Mouse (Mus musculus): ENCODE data around the gene Prdm16. TPM values are rescaled to one million over a fixed set of nuclear protein-coding genes. Genes with fewer than 3 reads are reported as not detected.

Gene Prdm16
- polyA plus RNA-seq, 1 experiment from 2014 or later: 20.8 TPM

DNA sequence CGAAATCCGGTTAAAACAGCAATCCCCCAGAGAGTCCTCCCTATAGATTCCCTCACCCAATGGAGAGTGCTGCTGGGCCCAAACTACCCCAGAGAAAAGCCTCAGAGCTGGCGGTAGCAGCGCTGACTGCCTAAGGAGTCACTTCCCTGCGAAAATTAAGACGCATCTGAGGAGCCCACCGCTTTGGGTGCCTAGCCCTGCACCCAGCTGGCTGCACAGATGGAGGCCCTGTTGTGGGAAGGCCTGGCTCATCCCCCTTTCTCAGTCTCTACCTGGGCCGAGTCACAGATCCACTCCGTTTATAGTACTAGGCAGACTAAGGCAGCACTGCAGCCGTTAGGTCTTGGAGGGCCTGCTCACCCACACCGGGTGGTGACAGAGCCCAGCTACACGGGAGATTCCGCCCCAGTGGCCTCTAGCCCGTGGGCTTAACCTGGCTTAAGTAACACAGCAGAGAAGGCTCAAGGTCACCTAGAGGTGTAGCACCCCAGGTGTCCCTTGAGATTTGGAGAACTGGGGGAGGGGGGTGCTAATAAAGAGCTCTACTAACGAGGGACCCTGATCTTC is 1.7 kb upstream of the Prdm16 start:
- peaks cover 16% of the 10 kb centered on the region; the same call in 1 of the 2 replicates for H3K4me1 ChIP-seq
- no peaks in the 10 kb centered on the region for H3K9me3 ChIP-seq
- WGBS: 11% methylated on average over 15 of the region's 15 CpGs
- H3K36me3 ChIP-seq: no peaks in the 10 kb centered on the region
- no peak for ATAC-seq (ENCODE audit: insufficient read depth, low FRiP score, low read depth)
- peaks cover 86% of the 10 kb centered on the region for H3K27me3 ChIP-seq (replicated peaks)
- H3K4me3 ChIP-seq (replicated peaks): peak overlapping the region; percentile 60
- peak overlapping the region; percentile 92; the same call in 1 of the 2 replicates for H3K27ac ChIP-seq
- H3K4me2 ChIP-seq: peak overlapping the region; percentile 91
- no peak overlapping the region for H3K9ac ChIP-seq

DNA sequence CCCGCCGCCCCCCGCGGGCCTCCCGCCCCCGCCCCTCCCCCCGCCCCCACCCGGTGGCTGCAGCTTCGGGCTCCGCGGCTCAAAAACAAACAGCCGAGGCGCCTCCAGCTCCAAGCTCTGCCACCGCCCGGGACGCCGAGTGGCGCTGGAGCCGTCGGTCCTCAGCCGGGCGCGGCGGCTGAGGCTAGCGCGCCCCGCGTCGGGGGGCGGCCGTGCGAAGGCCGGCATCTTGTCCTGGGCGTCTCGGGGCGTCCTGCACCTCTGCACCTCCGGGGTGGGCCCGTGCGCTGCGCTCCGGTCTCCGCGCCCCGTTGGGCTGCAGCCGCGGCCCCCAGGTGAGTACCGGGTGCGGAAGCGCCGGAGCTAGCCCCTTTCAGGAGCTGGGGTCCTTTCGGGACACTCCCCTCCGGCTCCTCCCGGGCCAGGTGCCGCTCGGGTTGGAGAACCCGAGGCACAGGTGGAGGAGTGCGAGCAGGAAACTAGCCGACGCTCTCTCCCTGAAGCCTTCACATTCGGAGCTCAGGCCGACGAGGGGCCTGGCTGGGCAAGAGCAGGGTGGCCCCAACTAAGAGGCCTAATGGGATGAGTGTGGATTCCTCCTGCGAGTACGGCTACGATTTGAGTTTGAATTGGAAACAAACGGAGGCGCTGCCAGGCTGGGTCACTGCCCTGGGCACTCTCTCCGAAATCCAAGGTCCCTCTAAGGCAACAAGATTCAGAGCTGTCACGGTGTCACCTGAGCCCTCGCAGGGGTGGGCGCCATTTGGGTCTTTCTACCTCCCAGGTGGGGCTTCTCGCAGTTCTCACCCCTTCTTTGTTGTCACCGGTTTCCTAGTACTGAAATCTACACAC is 1.0 kb upstream of the Prdm16 start:
- ATAC-seq (ENCODE audit: insufficient read depth, low FRiP score, low read depth): no peak
- H3K4me1 ChIP-seq: peaks cover 16% of the 10 kb centered on the region; the same call in 1 of the 2 replicates
- peaks cover 86% of the 10 kb centered on the region for H3K27me3 ChIP-seq (replicated peaks)
- no peaks in the 10 kb centered on the region for H3K36me3 ChIP-seq
- H3K4me3 ChIP-seq (replicated peaks): peak overlapping the region; percentile 60
- no peaks in the 10 kb centered on the region for H3K9me3 ChIP-seq
- peak overlapping the region; percentile 92 for H3K27ac ChIP-seq
- H3K9ac ChIP-seq: peak overlapping the region; percentile 56; the same call in 1 of the 2 replicates
- H3K4me2 ChIP-seq: peak overlapping the region; percentile 91
- under 1% methylated on average over 64 of the region's 73 CpGs for WGBS

DNA sequence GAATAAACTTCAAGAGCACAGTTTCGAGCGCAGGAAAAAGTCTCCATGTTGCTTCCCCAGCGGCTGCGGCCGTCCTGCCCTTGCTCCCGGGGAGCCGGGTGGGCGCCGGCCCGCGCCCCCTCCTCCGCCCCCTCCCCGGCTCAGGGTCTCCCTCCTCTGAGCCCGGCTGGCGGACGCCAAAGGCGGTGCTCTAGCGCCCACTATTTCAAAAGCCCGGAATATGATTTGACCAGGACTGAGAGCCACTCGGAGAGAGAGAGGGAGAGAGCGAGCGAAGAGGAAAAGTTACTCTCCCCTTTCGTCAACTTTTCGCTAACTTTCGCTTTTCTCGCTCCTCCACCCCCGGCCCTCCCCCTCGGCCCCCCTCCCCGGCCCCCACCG is 630 bp downstream of the Prdm16 start:
- peaks cover 79% of the 10 kb centered on the region for H3K27me3 ChIP-seq (replicated peaks)
- no peaks in the 10 kb centered on the region for H3K36me3 ChIP-seq
- H3K4me2 ChIP-seq: peak overlapping the region; percentile 91
- ATAC-seq (ENCODE audit: insufficient read depth, low FRiP score, low read depth): peak; percentile 46
- peak overlapping the region; percentile 67 for H3K9ac ChIP-seq
- WGBS: under 1% methylated on average over 30 of the region's 30 CpGs
- peaks cover 17% of the 10 kb centered on the region; the same call in 1 of the 2 replicates for H3K4me1 ChIP-seq
- H3K27ac ChIP-seq: peak overlapping the region; percentile 92
- H3K4me3 ChIP-seq (replicated peaks): peak overlapping the region; percentile 60
- H3K9me3 ChIP-seq: no peaks in the 10 kb centered on the region

DNA sequence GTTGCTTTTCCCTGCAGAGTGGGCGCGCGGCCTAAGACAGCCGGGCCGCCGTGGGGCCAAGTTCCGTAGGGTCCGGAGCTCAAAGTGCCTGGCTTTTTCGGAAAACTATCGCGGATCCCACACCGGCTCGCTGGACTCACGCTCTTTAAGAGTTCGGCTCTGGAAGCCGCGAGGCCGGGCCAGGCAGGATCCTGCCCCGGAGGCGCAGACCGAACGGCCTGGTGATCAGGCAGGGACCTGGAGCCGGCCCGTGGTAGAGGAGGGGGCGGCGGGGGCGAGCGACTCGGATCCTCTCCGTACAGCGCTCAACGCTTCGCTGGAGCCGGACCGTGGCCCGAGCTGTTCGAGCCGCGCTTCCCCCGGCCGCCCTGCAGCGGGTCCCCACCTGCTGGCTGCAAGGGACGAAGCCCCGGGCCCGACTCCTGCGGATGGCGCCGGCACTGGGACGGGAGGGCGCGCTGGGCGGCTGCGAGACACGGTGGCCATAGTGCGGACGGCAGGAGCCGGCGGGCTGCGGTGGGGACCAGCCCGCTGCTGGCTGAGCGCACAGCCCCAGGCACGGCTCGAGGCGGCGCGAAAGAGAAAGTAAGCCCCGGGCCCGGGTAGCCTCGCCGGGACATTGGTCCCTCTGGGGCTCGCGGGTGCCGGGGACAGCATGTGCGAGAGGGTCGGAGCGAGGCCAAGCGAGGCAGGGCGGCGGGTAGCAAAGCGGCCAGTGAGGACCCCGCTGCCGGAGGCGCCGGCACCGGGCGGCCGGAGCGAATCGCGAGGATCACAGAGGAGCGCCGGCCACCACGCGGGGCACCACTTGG is 1.2 kb downstream of the Prdm16 start:
- no peaks in the 10 kb centered on the region for H3K36me3 ChIP-seq
- H3K4me3 ChIP-seq (replicated peaks): peak overlapping the region; percentile 60
- H3K9me3 ChIP-seq: no peaks in the 10 kb centered on the region
- peak overlapping the region; percentile 67 for H3K9ac ChIP-seq
- peaks cover 20% of the 10 kb centered on the region; the same call in 1 of the 2 replicates for H3K4me1 ChIP-seq
- WGBS: under 1% methylated on average over 94 of the region's 94 CpGs
- H3K4me2 ChIP-seq: peak overlapping the region; percentile 91
- peak; percentile 1; the same call in 1 of the 2 replicates for ATAC-seq (ENCODE audit: insufficient read depth, low FRiP score, low read depth)
- H3K27me3 ChIP-seq (replicated peaks): peaks cover 77% of the 10 kb centered on the region
- H3K27ac ChIP-seq: peak overlapping the region; percentile 92

DNA sequence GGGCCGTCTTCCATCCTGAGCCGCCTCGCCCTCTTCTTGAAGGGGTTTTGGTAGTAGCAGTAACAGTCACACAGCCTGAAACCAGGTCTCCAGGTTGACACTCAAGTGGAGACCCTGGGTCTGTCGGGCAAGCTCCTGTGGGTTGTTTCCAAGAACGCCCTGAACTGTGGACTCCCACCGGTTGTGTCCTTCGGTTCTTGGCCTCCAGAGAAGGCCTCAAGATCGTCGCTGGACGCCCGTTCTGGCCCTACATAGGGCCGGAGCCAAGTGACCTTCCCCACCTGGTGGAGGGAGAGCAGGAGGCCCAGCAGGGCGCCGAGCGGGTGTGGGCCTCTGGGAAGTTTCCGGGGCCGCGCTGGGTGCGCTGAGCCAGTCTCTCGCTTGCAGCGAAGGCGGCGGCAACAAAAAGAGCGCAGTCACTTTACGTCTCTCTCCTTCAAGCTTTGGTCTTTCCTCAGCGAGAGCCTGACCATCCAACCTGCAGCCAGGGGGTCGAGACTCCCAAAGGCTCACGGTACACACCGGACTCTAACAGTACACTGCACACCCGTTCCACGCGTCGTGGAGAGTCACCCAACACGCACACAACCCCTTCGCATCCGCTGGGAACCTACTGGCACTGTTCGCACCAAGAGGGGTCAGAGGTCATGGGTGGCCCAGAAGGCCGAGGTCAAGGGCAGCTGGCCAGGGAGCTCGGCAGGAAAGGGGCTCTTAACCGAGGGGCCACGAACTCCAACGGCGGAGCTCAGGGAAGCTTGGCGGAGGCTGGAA is 2.0 kb downstream of the Prdm16 start:
- ATAC-seq (ENCODE audit: insufficient read depth, low FRiP score, low read depth): no peak
- 16% methylated on average over 44 of the region's 44 CpGs for WGBS
- Histone ChIP-seq H3K4me1 (peaks cover 22% of the 10 kb centered on the region; the same call in 1 of the 2 replicates), H3K4me3 (replicated peaks) (peak overlapping the region; percentile 60), H3K9ac (peak overlapping the region; percentile 67), H3K4me2 (peak overlapping the region; percentile 91), H3K27me3 (replicated peaks) (peaks cover 69% of the 10 kb centered on the region), H3K27ac (peak overlapping the region; percentile 11; the same call in 1 of the 2 replicates), H3K9me3 (no peaks in the 10 kb centered on the region), H3K36me3 (no peaks in the 10 kb centered on the region)

DNA sequence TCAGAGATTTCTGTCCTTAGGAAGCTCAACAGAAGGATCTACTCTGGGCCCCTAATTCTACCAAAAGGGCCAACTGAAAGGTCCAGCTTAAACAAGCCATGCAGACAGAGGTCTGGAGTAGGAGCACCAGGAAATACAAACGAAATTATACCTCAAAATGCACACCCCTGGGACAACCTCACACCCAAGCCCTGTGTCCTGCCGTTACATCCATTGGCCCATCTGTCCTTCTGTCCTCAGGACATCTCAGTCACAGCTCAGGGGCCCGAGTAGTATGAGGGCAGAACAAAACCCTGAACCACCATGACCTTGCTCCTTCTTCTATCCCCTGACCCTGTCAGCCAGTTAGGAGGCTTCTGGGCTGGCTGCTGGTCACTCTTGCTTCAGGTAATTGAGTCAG is 2.7 kb downstream of the Prdm16 start:
- H3K4me3 ChIP-seq (replicated peaks): peak overlapping the region; percentile 60
- H3K27me3 ChIP-seq (replicated peaks): peaks cover 62% of the 10 kb centered on the region
- no peak for ATAC-seq (ENCODE audit: insufficient read depth, low FRiP score, low read depth)
- no peaks in the 10 kb centered on the region for H3K36me3 ChIP-seq
- H3K4me2 ChIP-seq: peak overlapping the region; percentile 91
- H3K9ac ChIP-seq: peak overlapping the region; percentile 67
- peaks cover 25% of the 10 kb centered on the region; the same call in 1 of the 2 replicates for H3K4me1 ChIP-seq
- H3K9me3 ChIP-seq: no peaks in the 10 kb centered on the region
- peak overlapping the region; percentile 11; the same call in 1 of the 2 replicates for H3K27ac ChIP-seq
- WGBS: 50% methylated on average over 3 of the region's 3 CpGs

DNA sequence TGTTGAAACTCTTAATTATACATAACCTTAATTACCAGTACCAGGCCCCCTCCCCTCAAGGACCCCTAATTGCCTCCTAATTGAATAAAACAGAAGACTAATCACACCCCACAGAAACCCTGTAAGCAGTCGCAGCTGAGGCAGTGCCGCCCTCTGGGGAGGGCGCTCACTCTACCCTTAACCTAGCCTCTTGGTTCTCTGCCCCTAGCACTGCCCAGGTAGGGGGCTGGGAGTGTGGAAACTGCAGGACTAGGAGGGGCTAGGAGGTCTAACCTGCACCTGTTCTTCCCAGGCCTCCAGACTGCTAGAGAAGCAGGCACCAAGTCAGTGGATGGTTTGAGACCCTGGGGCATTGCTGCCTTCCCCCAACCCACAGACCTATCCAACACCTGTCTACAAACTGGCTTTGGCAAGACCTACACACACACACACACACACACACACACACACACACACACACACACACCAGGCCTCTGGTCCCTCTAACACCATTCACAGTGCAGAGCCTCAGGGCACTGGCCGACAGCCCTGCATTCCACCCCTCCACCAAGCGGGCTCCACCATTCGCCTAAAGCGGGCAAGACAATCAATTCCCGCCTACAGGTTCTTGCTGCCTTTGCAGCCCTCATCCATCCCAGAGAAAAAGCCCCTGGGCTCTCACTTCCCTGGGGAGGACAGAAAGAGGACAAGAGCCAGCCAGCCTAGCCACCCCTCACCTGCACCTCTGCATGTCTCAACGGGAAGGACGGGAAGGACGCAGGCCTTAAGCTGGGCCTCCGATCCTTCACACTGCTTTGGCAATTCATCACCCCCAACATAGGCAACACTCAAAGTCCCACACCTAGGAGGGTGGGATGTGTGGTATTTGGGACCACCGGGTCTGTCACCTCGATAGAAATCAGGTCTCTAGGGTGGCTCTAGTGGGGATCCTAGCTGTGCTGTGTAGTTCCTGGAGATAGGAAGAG is 3.6 kb downstream of the Prdm16 start:
- H3K27ac ChIP-seq: peak overlapping the region; percentile 4; the same call in 1 of the 2 replicates
- no peaks in the 10 kb centered on the region for H3K36me3 ChIP-seq
- H3K4me2 ChIP-seq: peak overlapping the region; percentile 91
- peaks cover 59% of the 10 kb centered on the region for H3K27me3 ChIP-seq (replicated peaks)
- 43% methylated on average over 14 of the region's 14 CpGs for WGBS
- no peak for ATAC-seq (ENCODE audit: insufficient read depth, low FRiP score, low read depth)
- H3K4me3 ChIP-seq (replicated peaks): peak overlapping the region; percentile 60
- H3K9ac ChIP-seq: no peak overlapping the region
- H3K4me1 ChIP-seq: peaks cover 29% of the 10 kb centered on the region; the same call in 1 of the 2 replicates
- no peaks in the 10 kb centered on the region for H3K9me3 ChIP-seq

DNA sequence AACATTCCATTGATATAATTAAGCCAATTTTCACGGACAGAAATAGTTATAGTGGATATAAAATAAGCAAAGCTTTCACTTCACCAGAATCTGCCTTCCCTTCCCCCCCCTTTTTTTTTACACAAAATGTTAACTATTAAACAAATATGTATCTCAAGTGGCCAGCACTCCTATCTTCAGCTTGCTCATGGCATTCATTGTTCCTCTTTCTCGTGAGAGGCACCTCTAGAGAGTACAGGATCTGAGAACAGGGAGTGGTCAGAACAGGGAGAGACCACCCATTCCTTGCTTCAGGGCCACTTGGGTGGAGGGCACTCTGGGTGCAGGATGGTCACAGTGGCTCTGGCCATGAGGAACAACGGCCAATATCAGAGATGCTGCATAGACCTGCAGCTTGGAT is 5.9 kb downstream of the Prdm16 start:
- no peak overlapping the region for H3K9ac ChIP-seq
- H3K9me3 ChIP-seq: no peaks in the 10 kb centered on the region

DNA sequence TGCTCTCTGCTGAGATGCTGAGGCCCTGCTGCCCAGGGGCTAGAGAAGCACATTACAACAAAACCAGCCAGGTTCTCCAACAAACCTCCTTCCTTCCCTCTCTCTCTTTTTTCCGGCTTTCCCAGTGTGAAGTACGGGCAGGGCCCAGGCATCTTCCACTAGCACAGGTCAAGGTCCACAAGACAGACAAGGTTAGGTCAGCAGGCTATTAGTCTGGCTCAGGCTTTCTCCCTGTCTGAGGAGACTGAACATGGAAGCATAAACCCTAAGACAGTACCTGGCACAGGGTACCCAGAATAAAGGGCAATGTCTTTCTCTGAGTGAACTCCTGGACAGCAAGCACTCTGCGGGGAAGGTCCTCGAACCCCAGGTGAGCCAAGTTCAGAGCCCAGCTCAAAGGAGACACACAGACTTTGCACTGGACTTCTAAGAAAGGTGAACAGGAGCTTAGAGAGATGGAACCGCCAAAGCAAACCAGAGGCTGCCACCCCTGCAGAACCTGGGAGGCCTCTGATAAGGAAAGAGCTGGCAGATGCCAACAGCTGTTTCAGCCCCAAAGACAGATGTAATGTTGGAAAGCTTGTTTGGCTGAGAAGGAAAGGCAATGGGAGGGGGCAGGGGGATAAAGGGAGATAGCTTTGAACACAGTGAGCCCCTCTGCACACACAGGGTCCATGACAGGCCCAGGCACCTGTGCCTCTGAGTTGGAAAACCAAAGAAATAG is 9.1 kb downstream of the Prdm16 start:
- Histone ChIP-seq H3K9me3 (no peaks in the 10 kb centered on the region), H3K4me2 (no peak overlapping the region; the same call in 1 of the 2 replicates), H3K36me3 (no peaks in the 10 kb centered on the region), H3K27ac (no peak overlapping the region; the same call in 1 of the 2 replicates), H3K9ac (no peak overlapping the region), H3K27me3 (replicated peaks) (peaks cover 19% of the 10 kb centered on the region), H3K4me1 (peaks cover 26% of the 10 kb centered on the region), H3K4me3 (replicated peaks) (no peak overlapping the region)
- 60% methylated on average over 5 of the region's 5 CpGs for WGBS
- ATAC-seq (ENCODE audit: insufficient read depth, low FRiP score, low read depth): no peak

More for the DNA sequence above, 5.9 kb downstream of the Prdm16 start:
- H3K27me3 ChIP-seq (replicated peaks): peaks cover 45% of the 10 kb centered on the region
- peak; percentile 54; the same call in 1 of the 2 replicates for ATAC-seq (ENCODE audit: insufficient read depth, low FRiP score, low read depth)
- H3K27ac ChIP-seq: peak overlapping the region; percentile 69
- no peak overlapping the region for H3K4me3 ChIP-seq (replicated peaks)
- H3K4me2 ChIP-seq: peak overlapping the region; percentile 38
- H3K4me1 ChIP-seq: peaks cover 33% of the 10 kb centered on the region
- 40% methylated on average over 3 of the region's 3 CpGs for WGBS
- H3K36me3 ChIP-seq: no peaks in the 10 kb centered on the region

DNA sequence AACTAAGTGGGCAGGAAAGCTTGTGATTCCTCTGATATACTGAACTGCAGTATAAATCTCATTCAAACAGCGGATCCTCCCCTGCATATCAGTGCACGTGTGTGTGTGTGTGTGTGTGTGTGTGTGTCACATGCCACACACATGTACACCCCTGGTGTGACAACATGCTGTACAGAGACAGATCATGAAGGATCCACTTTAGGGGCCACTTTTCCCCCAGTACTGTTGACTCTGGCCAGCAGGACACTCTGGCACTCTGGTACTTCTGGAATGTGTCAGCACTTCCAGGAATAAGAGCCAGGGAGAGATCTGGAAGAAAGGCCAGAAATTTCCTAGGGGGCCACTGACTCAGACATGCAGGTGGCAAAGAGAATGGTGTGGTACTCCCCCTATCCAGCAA is 10.4 kb downstream of the Prdm16 start:
- Histone ChIP-seq H3K9me3 (no peaks in the 10 kb centered on the region), H3K36me3 (no peaks in the 10 kb centered on the region), H3K4me2 (no peak overlapping the region), H3K27ac (no peak overlapping the region), H3K9ac (no peak overlapping the region), H3K4me1 (peaks cover 29% of the 10 kb centered on the region), H3K4me3 (replicated peaks) (no peak overlapping the region), H3K27me3 (replicated peaks) (peaks cover 13% of the 10 kb centered on the region)
- WGBS: 75% methylated on average over 2 of the region's 2 CpGs
- ATAC-seq (ENCODE audit: insufficient read depth, low FRiP score, low read depth): no peak

All from stomach, embryonic 15.5 days (tissue).